Mouse (Mus musculus) kidney, embryonic 15.5 days (tissue): ENCODE measurements at regions not wholly inside any gene's neighbourhood (a gene's known extent, or its start where the extent isn't known, plus 50 kb on each side); places are given as distances from the start of the nearest gene placed in this dataset.
"Not testable (repeated sequence)": the region's sequence is repeated elsewhere in the genome, so short reads cannot be mapped to it uniquely, and the experiment has no call there.

ENCODE experiments used
- ATAC-seq: fragments of 200-750 bp; cut with Nextera tagmentation; replicated peaks from 2 replicates; pipeline ENCODE4 v1.8.0; 2017; ENCODE audit warnings: moderate TSS enrichment; ENCODE audit not compliant: low FRiP score
- H3K27ac ChIP-seq: fragments of 300-500 bp; sonication (generic); 2 replicates; pipeline ENCODE4 v1.5.1; 2015; ENCODE audit warnings: mild to moderate bottlenecking, inconsistent platforms
- H3K27me3 ChIP-seq: fragments of 300-500 bp; sonication (generic); 2 replicates; pipeline ENCODE4 v1.6.1; 2015; ENCODE audit warnings: inconsistent platforms
- H3K36me3 ChIP-seq: fragments of 300-500 bp; sonication (generic); 2 replicates; pipeline ENCODE4 v1.6.1; 2015; ENCODE audit warnings: inconsistent platforms
- H3K4me1 ChIP-seq: fragments of 300-500 bp; sonication (generic); 2 replicates; pipeline ENCODE4 v1.6.1; 2015; ENCODE audit warnings: inconsistent platforms
- H3K4me2 ChIP-seq: fragments of 300-500 bp; sonication (generic); 2 replicates; pipeline ENCODE4 v1.6.1; 2015; ENCODE audit warnings: moderate library complexity, mild to moderate bottlenecking, inconsistent platforms
- H3K4me3 ChIP-seq: fragments of 300-500 bp; sonication (generic); replicated peaks from 2 replicates; pipeline ENCODE4 v1.5.1; 2015; ENCODE audit warnings: mild to moderate bottlenecking, inconsistent platforms
- H3K9ac ChIP-seq: fragments of 300-500 bp; sonication (generic); 2 replicates; pipeline ENCODE4 v1.6.1; 2015; ENCODE audit warnings: mild to moderate bottlenecking, inconsistent platforms
- H3K9me3 ChIP-seq: fragments of 300-500 bp; sonication (generic); replicated peaks from 2 replicates; pipeline ENCODE4 v1.6.1; 2016; ENCODE audit warnings: inconsistent platforms
- WGBS: fragments of 180-500 bp; shearing (Covaris S2); methylation state at CpG from one replicate; pipeline ENCODE4 v1.1.7; 2015; ENCODE audit warnings: mixed read lengths; 5-methylcytosine and 5-hydroxymethylcytosine counted together

GRCm38 (mm10) chr6:47679946-47680345, 84.8 kb upstream of the Ezh2 start:
- ATAC-seq, H3K4me3 ChIP-seq, H3K27me3 ChIP-seq, H3K4me1 ChIP-seq, H3K9ac ChIP-seq, H3K36me3 ChIP-seq, H3K9me3 ChIP-seq, H3K27ac ChIP-seq, H3K4me2 ChIP-seq: not testable (repeated sequence)
- 58% methylated on average over 2 of the region's 7 CpGs for WGBS

GRCm38 (mm10) chr6:47672741-47673140, 77.6 kb upstream of the Ezh2 start:
- not testable (repeated sequence) for H3K4me1 ChIP-seq, ATAC-seq, H3K9ac ChIP-seq, H3K27me3 ChIP-seq, H3K36me3 ChIP-seq, H3K27ac ChIP-seq, H3K9me3 ChIP-seq
- 1% methylated on average over 15 of the region's 33 CpGs for WGBS
- Histone ChIP-seq H3K4me2 (peak overlapping the region; percentile 56), H3K4me3 (peak overlapping the region; percentile 36)

GRCm38 (mm10) chr6:47652880-47653279, 57.7 kb upstream of the Ezh2 start:
- not testable (repeated sequence) for H3K36me3 ChIP-seq, ATAC-seq, H3K4me2 ChIP-seq, H3K9ac ChIP-seq, H3K9me3 ChIP-seq, H3K4me3 ChIP-seq, H3K4me1 ChIP-seq, H3K27me3 ChIP-seq, H3K27ac ChIP-seq
- 63% methylated on average over 3 of the region's 3 CpGs for WGBS

DNA sequence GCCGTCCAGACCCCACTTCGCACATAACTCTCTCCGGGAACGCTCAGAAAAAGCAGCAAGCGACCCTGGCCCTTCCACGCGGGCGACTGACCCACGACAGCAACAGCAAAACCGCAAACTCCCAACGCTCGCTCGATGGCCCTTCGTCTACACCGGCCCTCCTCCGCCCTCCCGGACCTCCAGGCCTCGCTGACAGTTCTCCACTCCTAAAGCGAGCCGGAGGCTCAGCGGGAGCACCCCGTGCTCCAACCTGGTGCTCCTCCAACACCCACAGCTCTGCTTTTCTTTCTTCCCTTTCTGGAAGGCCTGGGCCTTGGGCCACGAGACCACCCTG, 56.2 kb upstream of the Ezh2 start:
- not testable (repeated sequence) for H3K4me1 ChIP-seq, H3K9me3 ChIP-seq, H3K27me3 ChIP-seq, H3K36me3 ChIP-seq
- H3K9ac ChIP-seq, result peak overlapping the region; percentile 72
- H3K4me2 ChIP-seq, result peak overlapping the region; percentile 88
- under 1% methylated on average over 22 of the region's 23 CpGs for WGBS
- ATAC-seq, result peak; percentile 61
- H3K27ac ChIP-seq, result peak overlapping the region; percentile 65
- peak overlapping the region; percentile 73 for H3K4me3 ChIP-seq

DNA sequence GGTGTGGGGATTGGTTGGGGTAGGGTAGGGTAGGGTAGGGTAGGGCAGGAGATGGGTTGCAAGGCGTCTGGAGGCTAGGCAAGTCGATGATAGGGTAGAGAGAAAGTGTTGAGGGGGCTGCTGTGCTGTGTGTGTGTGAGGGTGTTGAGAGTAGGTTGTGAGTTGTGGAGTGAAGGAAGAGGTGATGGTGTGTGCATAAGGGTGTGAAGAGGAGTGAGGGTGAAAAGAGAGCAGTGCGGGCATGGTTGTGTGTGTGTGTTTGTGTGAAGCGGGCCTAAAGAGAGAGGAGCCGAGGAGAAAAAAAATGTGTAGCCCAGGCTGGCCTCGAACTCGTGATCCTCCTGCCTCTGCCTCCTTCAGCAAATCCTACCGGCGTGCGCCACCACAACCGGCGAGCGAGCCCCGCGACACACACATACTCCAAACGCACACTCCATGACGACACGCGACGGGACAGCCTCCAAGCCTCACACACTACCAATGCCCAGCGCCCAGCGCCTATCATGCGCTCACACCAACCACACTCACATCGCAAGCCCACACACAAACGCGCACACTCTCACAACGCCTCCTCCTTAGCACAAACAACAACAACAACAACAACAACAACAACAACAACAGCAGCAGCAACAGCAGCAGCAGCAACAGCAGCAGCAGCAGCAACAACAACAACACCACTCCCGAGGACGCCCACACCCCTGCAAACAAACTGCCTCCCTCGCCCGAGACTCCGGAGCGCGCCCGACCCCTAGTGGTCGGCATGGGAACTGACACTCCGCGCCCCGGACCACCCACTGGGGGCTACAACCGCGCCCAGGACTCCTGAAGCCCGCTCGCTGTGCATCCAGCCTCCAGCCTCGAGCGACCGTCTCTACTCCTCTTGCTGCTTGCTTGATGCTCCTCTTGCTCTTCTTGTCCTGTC, 55.6 kb upstream of the Ezh2 start:
- ATAC-seq, result peak; percentile 99
- Histone ChIP-seq H3K9ac (peak overlapping the region; percentile 72), H3K27ac (peak overlapping the region; percentile 65), H3K4me3 (peak overlapping the region; percentile 73), H3K4me1 (0 out of 2 replicates have a peak, but pooled peaks cover 2% of the 10 kb centered on the region), H3K4me2 (peak overlapping the region; percentile 88), H3K9me3 (no peaks in the 10 kb centered on the region), H3K27me3 (0 out of 2 replicates have a peak, but pooled peaks cover 3% of the 10 kb centered on the region), H3K36me3 (no peaks in the 10 kb centered on the region)
- 2% methylated on average over 46 of the region's 46 CpGs for WGBS

- Histone ChIP-seq H3K4me2 (no peak overlapping the region), H3K9me3 (no peaks in the 10 kb centered on the region), H3K4me1 (0 out of 2 replicates have a peak, but pooled peaks cover 2% of the 10 kb centered on the region), H3K4me3 (no peak overlapping the region), H3K36me3 (no peaks in the 10 kb centered on the region), H3K9ac (no peak overlapping the region), H3K27me3 (0 out of 2 replicates have a peak, but pooled peaks cover 3% of the 10 kb centered on the region), H3K27ac (no peak overlapping the region)
- WGBS, result 85% methylated on average over 6 of the region's 6 CpGs
- ATAC-seq, result no peak
Measured at GRCm38 (mm10) chr6:47649961-47650360, 54.8 kb upstream of the Ezh2 start.

DNA sequence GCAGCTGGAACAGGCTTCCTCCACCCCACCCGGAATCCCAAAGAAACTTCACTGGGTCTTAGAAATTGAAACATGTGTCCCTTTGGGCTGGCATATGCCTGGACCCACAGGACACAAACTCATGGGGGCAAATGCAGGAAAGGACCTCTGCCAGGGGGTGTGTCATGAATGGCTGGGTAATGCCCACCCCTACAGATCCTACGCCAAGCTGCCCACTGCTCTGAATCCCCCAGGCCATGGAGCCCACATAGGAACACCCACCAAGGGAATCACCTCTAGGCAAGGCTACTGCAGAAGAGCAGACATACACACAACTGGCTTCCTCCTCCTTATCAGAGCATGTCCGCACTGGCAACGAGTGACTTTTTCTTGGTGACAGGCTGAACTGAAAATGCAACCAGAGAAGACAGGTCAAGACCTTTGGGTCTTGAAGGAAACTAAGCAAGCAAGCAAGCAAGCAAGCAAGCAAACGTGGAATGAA, 54.4 kb upstream of the Ezh2 start:
- no peak for ATAC-seq
- 0 out of 2 replicates have a peak, but pooled peaks cover 3% of the 10 kb centered on the region for H3K27me3 ChIP-seq
- H3K9me3 ChIP-seq, result no peaks in the 10 kb centered on the region
- H3K36me3 ChIP-seq, result no peaks in the 10 kb centered on the region
- H3K4me3 ChIP-seq, result no peak overlapping the region
- no peak overlapping the region for H3K27ac ChIP-seq
- H3K4me1 ChIP-seq, result 0 out of 2 replicates have a peak, but pooled peaks cover 2% of the 10 kb centered on the region
- WGBS, result 61% methylated on average over 5 of the region's 5 CpGs
- no peak overlapping the region for H3K9ac ChIP-seq
- H3K4me2 ChIP-seq, result no peak overlapping the region

DNA sequence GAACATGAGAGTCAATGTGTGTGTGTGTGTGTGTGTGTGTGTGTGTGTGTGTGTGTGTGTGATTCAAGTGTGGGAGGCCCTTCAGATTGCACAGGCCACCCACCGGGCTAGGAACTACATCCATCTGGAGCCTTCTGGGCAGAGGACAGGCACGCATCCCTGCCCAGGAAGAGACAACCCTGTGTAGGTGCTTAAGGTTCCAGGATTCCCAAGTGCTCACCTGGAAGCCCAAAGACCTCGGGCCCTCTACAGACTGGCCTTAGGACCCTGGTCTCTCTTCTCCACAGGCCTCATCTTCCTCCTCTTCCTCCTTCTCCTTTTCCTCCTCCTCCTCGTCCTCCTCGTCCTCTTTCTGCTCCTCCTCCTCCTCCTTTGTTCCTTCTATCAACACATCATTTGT, 53.8 kb upstream of the Ezh2 start:
- Histone ChIP-seq H3K4me1 (0 out of 2 replicates have a peak, but pooled peaks cover 2% of the 10 kb centered on the region), H3K4me2 (no peak overlapping the region), H3K36me3 (no peaks in the 10 kb centered on the region), H3K27ac (no peak overlapping the region), H3K4me3 (no peak overlapping the region), H3K27me3 (0 out of 2 replicates have a peak, but pooled peaks cover 3% of the 10 kb centered on the region), H3K9me3 (no peaks in the 10 kb centered on the region), H3K9ac (no peak overlapping the region)
- WGBS, result 78% methylated on average over 5 of the region's 5 CpGs
- ATAC-seq, result no peak

DNA sequence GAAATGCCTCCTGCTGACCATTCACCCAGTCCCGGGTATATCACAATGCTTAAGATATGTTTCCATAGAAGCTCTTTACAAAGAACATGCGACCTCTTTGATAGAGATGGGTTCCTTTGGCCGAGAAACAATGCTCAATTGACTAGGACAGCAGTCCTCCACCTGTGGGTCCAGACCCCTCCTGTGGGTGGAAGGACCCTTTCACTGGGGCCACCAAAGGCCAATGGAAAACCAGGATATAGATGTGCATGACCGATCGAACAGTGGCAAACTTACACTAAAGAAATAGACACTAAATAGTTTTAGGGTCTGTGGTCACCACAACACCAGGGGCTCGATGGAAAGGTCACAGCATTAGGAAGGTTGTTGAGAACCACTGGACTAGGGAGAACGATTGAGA, 53.2 kb upstream of the Ezh2 start:
- no peak for ATAC-seq
- Histone ChIP-seq H3K27ac (no peak overlapping the region), H3K4me3 (no peak overlapping the region), H3K9ac (no peak overlapping the region), H3K4me2 (no peak overlapping the region), H3K9me3 (no peaks in the 10 kb centered on the region), H3K4me1 (0 out of 2 replicates have a peak, but pooled peaks cover 2% of the 10 kb centered on the region), H3K36me3 (no peaks in the 10 kb centered on the region), H3K27me3 (0 out of 2 replicates have a peak, but pooled peaks cover 3% of the 10 kb centered on the region)
- 90% methylated on average over 7 of the region's 7 CpGs for WGBS

GRCm38 (mm10) chr6:47647876-47648275, 52.7 kb upstream of the Ezh2 start:
- Histone ChIP-seq H3K4me1 (0 out of 2 replicates have a peak, but pooled peaks cover 2% of the 10 kb centered on the region), H3K9ac (no peak overlapping the region), H3K4me2 (no peak overlapping the region), H3K36me3 (no peaks in the 10 kb centered on the region), H3K9me3 (no peaks in the 10 kb centered on the region), H3K27me3 (0 out of 2 replicates have a peak, but pooled peaks cover 3% of the 10 kb centered on the region), H3K4me3 (no peak overlapping the region), H3K27ac (no peak overlapping the region)
- 75% methylated on average over 8 of the region's 8 CpGs for WGBS
- ATAC-seq, result no peak

DNA sequence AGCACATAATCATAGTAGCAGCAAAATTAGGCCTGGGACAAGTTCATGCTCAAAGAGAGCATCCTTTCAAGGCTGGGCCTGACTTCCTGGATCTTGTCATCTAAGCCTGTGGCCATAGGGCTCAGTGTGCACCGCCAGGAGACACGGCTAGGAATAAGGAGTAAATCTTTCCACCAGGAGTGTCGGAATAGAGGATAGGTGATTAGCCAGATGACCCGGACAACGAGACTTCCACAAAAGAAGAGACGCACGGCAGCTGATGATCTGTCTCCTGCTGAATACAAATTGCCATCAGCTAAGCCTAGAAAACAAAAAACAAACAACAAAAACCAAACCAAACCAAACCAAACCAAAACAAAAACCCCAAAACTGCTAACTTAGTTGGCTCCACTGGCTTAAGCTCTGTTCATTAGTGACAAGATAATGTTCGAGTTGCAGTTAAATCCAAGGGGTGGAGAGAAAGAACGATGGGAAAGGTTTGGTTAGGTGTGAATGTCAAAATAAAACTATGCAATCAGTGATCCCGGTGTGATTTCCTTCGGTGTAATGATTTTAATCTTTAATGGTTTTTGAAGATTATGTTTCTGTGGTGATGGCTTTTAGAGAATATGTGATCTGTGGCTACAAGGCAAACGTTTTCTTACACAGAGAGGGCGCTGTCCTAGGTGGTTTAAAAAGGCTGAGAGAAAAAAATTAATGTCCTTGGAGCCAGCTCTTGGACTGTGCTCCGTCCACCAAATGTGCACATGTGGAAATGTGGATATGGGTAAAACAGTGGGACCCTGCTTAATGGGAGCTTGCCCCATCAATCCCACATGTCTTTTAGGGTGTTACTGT, 51.8 kb upstream of the Ezh2 start:
- Histone ChIP-seq H3K36me3 (no peaks in the 10 kb centered on the region), H3K9ac (no peak overlapping the region)
- WGBS, result 63% methylated on average over 14 of the region's 14 CpGs

DNA sequence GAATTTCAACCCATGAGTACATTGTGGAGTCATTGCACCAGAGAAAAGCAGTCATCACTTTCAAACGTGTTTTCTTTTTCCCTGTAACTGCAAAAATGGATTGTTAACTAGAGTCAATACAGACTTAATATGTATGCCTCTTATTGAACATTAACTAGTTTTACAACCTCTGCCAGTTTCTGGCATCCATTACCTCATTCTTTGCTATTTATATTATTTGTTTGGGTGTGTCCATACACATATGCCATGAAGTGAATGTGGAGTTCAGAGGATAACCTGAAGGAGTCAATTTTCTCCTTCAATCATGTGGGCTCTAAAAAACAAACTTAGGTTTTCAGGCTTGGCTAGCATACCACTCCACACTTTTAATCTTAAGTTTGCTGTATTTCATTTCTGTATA, 50.9 kb upstream of the Ezh2 start:
- WGBS, result 62% methylated on average over 1 of the region's 1 CpGs
- Histone ChIP-seq H3K9ac (no peak overlapping the region), H3K36me3 (no peaks in the 10 kb centered on the region), H3K9me3 (no peaks in the 10 kb centered on the region), H3K27me3 (0 out of 2 replicates have a peak, but pooled peaks cover 3% of the 10 kb centered on the region), H3K4me2 (no peak overlapping the region), H3K4me3 (no peak overlapping the region), H3K27ac (no peak overlapping the region), H3K4me1 (0 out of 2 replicates have a peak, but pooled peaks cover 5% of the 10 kb centered on the region)
- no peak for ATAC-seq

More for the DNA sequence above, 51.8 kb upstream of the Ezh2 start:
- no peak overlapping the region for H3K27ac ChIP-seq
- H3K4me2 ChIP-seq, result no peak overlapping the region
- no peak overlapping the region for H3K4me3 ChIP-seq
- 0 out of 2 replicates have a peak, but pooled peaks cover 3% of the 10 kb centered on the region for H3K4me1 ChIP-seq
- 0 out of 2 replicates have a peak, but pooled peaks cover 3% of the 10 kb centered on the region for H3K27me3 ChIP-seq
- no peaks in the 10 kb centered on the region for H3K9me3 ChIP-seq
- no peak for ATAC-seq
